Mouse (Mus musculus): ENCODE results near the gene Kcna2. TPM values are rescaled to one million over a fixed set of nuclear protein-coding genes. Genes with fewer than 3 reads are reported as not detected.

Kcna2 gene
- polyA plus RNA-seq, 1 experiment, result 0.15 TPM

- no peaks in the 10 kb centered on the region for H3K9me3 ChIP-seq (replicated peaks; ENCODE audit: control insufficient read depth, insufficient read depth, low read length, poor library complexity, severe bottlenecking)
- 0 out of 2 replicates have a peak, but pooled peaks have one; percentile 40 for TF ChIP-seq EP300 (IDR thresholded peaks at IDR 0.05; ENCODE audit: insufficient read depth, low read depth, low read length)
- peak; percentile 3 for TF ChIP-seq CTCF (IDR thresholded peaks at IDR 0.05; ENCODE audit: low read depth, low read length)
- no peak for TF ChIP-seq POLR2A (IDR thresholded peaks at IDR 0.05; ENCODE audit: insufficient read depth, low read length)
- H3K4me3 ChIP-seq (ENCODE audit: low read depth, low read length), result no peak overlapping the region; the same call in 1 of the 2 replicates
- H3K36me3 ChIP-seq (ENCODE audit: control insufficient read depth, insufficient read depth, low read length, poor library complexity, severe bottlenecking), result no peaks in the 10 kb centered on the region
- no peak overlapping the region for H3K27ac ChIP-seq (ENCODE audit: insufficient read depth, low read length)
- no peak overlapping the region for H3K9ac ChIP-seq (ENCODE audit: low read depth, poor library complexity, severe bottlenecking)
- H3K4me1 ChIP-seq (ENCODE audit: control insufficient read depth, insufficient read depth, low read length), result no peaks in the 10 kb centered on the region
- peaks cover 3% of the 10 kb centered on the region; the same call in 1 of the 2 replicates for H3K27me3 ChIP-seq (ENCODE audit: control insufficient read depth, insufficient read depth, low read length, poor library complexity, severe bottlenecking)
Measured at GRCm38 (mm10) chr3:107159859-107160324, 58.9 kb downstream of the Kcna2 start.

GRCm38 (mm10) chr3:107162741-107163140 is 61.8 kb downstream of the Kcna2 start:
- no peak overlapping the region for H3K9ac ChIP-seq (ENCODE audit: low read depth, poor library complexity, severe bottlenecking)
- H3K4me3 ChIP-seq (ENCODE audit: low read depth, low read length), result no peak overlapping the region
- TF ChIP-seq CTCF (IDR thresholded peaks at IDR 0.05; ENCODE audit: low read depth, low read length) (no peak), EP300 (IDR thresholded peaks at IDR 0.05; ENCODE audit: insufficient read depth, low read depth, low read length) (no peak), POLR2A (IDR thresholded peaks at IDR 0.05; ENCODE audit: insufficient read depth, low read length) (no peak)
- no peaks in the 10 kb centered on the region for H3K36me3 ChIP-seq (ENCODE audit: control insufficient read depth, insufficient read depth, low read length, poor library complexity, severe bottlenecking)
- peaks cover 3% of the 10 kb centered on the region; the same call in 1 of the 2 replicates for H3K27me3 ChIP-seq (ENCODE audit: control insufficient read depth, insufficient read depth, low read length, poor library complexity, severe bottlenecking)
- no peaks in the 10 kb centered on the region for H3K9me3 ChIP-seq (replicated peaks; ENCODE audit: control insufficient read depth, insufficient read depth, low read length, poor library complexity, severe bottlenecking)
- H3K27ac ChIP-seq (ENCODE audit: insufficient read depth, low read length), result no peak overlapping the region
- no peaks in the 10 kb centered on the region for H3K4me1 ChIP-seq (ENCODE audit: control insufficient read depth, insufficient read depth, low read length)

Other genes starting within 250 kb of the Kcna2 start
- gene Kcna3, start 65.0 kb upstream of the Kcna2 start, polyA plus RNA-seq (2011; ENCODE audit: insufficient read depth, insufficient read length, low read depth, missing spikeins), result 0.35 and 0.63 TPM in 2 replicates
- gene Kcna10, start 81.9 kb downstream of the Kcna2 start, polyA plus RNA-seq (2011; ENCODE audit: insufficient read depth, insufficient read length, low read depth, missing spikeins), result not detected in 2 replicates
- gene Cym, start 120.6 kb downstream of the Kcna2 start, polyA plus RNA-seq (2011; ENCODE audit: insufficient read depth, insufficient read length, low read depth, missing spikeins), result not detected in 2 replicates
- gene A630076J17Rik, start 129.5 kb downstream of the Kcna2 start, polyA plus RNA-seq (2011; ENCODE audit: insufficient read depth, insufficient read length, low read depth, missing spikeins), result not detected in 2 replicates
- gene Prok1, start 138.6 kb downstream of the Kcna2 start, polyA plus RNA-seq (2011; ENCODE audit: insufficient read depth, insufficient read length, low read depth, missing spikeins), result not detected in 2 replicates
- gene Lamtor5, start 177.7 kb downstream of the Kcna2 start, polyA plus RNA-seq (2011; ENCODE audit: insufficient read depth, insufficient read length, low read depth, missing spikeins), result 67.6 and 78.6 TPM in 2 replicates
- gene Slc16a4, start 190.1 kb downstream of the Kcna2 start, polyA plus RNA-seq (2011; ENCODE audit: insufficient read depth, insufficient read length, low read depth, missing spikeins), result 0.64 and 0.88 TPM in 2 replicates
- 51.7 and 53.0 TPM in 2 replicates for gene Rbm15, start 232.5 kb downstream of the Kcna2 start, polyA plus RNA-seq (2011; ENCODE audit: insufficient read depth, insufficient read length, low read depth, missing spikeins)

All from ES-Bruce4 (cell line).